Mouse (Mus musculus) liver, postnatal 0 days (tissue): ENCODE data around the gene Kdr.

Source experiments
- CTCF ChIP-seq: sonication (generic); IDR thresholded peaks from 2 replicates; pipeline ENCODE4 v1.5.1; 2016; ENCODE audit warnings: antibody characterized with exemption, low read depth
- EP300 ChIP-seq: IDR thresholded peaks from 2 replicates; pipeline ENCODE4 v1.6.1; 2016; ENCODE audit warnings: antibody characterized with exemption, low read depth, mild to moderate bottlenecking

DNA sequence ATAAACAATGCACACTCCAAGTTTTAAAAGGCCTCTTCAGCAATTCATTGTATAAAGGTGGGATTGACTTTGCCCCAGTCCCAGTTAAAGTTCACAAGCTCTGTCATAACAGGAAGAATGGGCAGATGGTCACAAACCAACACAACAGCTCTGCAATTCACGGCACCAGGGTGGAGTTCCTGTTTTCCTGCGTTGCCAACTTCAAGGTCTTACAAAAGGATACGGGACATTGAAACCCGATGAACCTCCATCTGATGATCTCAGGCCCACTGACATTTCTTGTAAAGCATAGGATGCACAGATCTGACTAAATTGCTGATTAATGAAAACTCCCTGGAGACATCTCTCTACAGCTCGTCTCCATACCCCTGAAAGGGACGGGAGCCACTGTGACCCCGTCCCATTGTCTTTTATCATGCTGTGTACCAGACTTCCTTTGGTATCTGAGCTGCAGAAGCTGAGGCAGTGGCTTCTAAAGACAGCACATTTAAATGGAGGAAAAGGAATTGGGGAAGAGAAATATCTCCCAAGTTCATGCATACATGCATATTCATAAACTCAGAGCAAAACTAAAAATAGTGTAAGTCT lies 3.6 kb downstream of the Kdr start:
- TF ChIP-seq CTCF: no peak
- TF ChIP-seq EP300: peak; percentile 39; the same call in 1 of the 2 replicates
